Comparison of ENCODE assay signal across 21 mouse cellular contexts in genomic region chr1:37632425-37632824, GRCm38 (mm10).
DNase-seq lines count a peak whose midpoint lies in the region; ATAC-seq and TF ChIP-seq lines count a peak whose summit lies in the region.
"Had no signal": no experiment of that assay in that cellular context is flagged by ENCODE, and none has a peak within 500 bp of the region (broad histone marks: within the 10 kb centered on the region; RNA-seq: fewer than 3 reads in every experiment).

No protein-coding gene starts in this region.

- no peak overlapping the region for H3K9ac ChIP-seq in intestine, embryonic 15.5 days
- H3K9ac ChIP-seq in intestine, embryonic 16.5 days (ENCODE audit: low read depth, low read length): no peak overlapping the region
- H3K9ac ChIP-seq in heart, postnatal 0 days (replicated peaks; ENCODE audit: low read depth, low read length): no peak overlapping the region
- H3K9ac ChIP-seq: forebrain, postnatal 0 days; hindbrain, embryonic 12.5 days; liver, embryonic 15.5 days; midbrain, embryonic 13.5 days had no signal

- no peaks in the 10 kb centered on the region for H3K36me3 ChIP-seq in intestine, embryonic 15.5 days
- no peaks in the 10 kb centered on the region for H3K36me3 ChIP-seq in intestine, embryonic 16.5 days (ENCODE audit: control insufficient read depth, insufficient read depth, low read length)
- H3K36me3 ChIP-seq in heart, postnatal 0 days (replicated peaks; ENCODE audit: control insufficient read depth, insufficient read depth, low read length): no peaks in the 10 kb centered on the region
- H3K36me3 ChIP-seq: embryonic facial prominence, embryonic 10.5 days; hindbrain, embryonic 12.5 days; limb, embryonic 10.5 days; liver, embryonic 15.5 days; midbrain, embryonic 13.5 days had no signal

- WGBS in intestine, embryonic 15.5 days: 82% methylated on average over 8 of the region's 8 CpGs
- 80% methylated on average over 8 of the region's 8 CpGs for WGBS in intestine, embryonic 16.5 days
- 66% methylated on average over 8 of the region's 8 CpGs for WGBS in heart, postnatal 0 days

- H3K9me3 ChIP-seq in intestine, embryonic 15.5 days: no peaks in the 10 kb centered on the region
- no peaks in the 10 kb centered on the region for H3K9me3 ChIP-seq in intestine, embryonic 16.5 days (ENCODE audit: control insufficient read depth, low read length)
- H3K9me3 ChIP-seq in heart, postnatal 0 days (replicated peaks; ENCODE audit: control insufficient read depth, low read length): no peaks in the 10 kb centered on the region
- H3K9me3 ChIP-seq: embryonic facial prominence, embryonic 10.5 days; hindbrain, embryonic 12.5 days; limb, embryonic 10.5 days; liver, embryonic 15.5 days; midbrain, embryonic 13.5 days had no signal

- H3K4me2 ChIP-seq in intestine, embryonic 15.5 days (replicated peaks): no peak overlapping the region
- no peak overlapping the region for H3K4me2 ChIP-seq in intestine, embryonic 16.5 days (ENCODE audit: low read depth, low read length)
- no peak overlapping the region for H3K4me2 ChIP-seq in heart, postnatal 0 days (ENCODE audit: low read depth, low read length)
- H3K4me2 ChIP-seq: hindbrain, embryonic 12.5 days; liver, embryonic 15.5 days; midbrain, embryonic 13.5 days had no signal

- H3K4me3 ChIP-seq in gastrocnemius, adult 2 months: no peak overlapping the region
- H3K4me3 ChIP-seq in intestine, embryonic 15.5 days (replicated peaks): no peak overlapping the region
- H3K4me3 ChIP-seq in intestine, embryonic 16.5 days (ENCODE audit: low read length): no peak overlapping the region
- no peak overlapping the region for H3K4me3 ChIP-seq in brown adipose tissue, adult 24 weeks (ENCODE audit: insufficient read depth, low read depth, low read length)
- H3K4me3 ChIP-seq in heart, postnatal 0 days (ENCODE audit: low read depth, low read length): no peak overlapping the region
- H3K4me3 ChIP-seq: embryonic facial prominence, embryonic 10.5 days; hindbrain, embryonic 12.5 days; limb, embryonic 10.5 days; liver, embryonic 15.5 days; midbrain, embryonic 13.5 days had no signal

- peak; percentile 33 for DNase-seq in gastrocnemius, adult 2 months
- DNase-seq in gastrocnemius, postnatal 36 days: no peak
- DNase-seq in heart, postnatal 0 days (ENCODE audit: low spot score): peak; percentile 23
- DNase-seq in layer of hippocampus, adult 9-10 months (ENCODE audit: low spot score): no peak
- DNase-seq in spleen, adult 18-20 months: no peak
- DNase-seq: adrenal gland, postnatal 25 days; cerebellum, adult 11 months; cerebellum, adult 9-11 months; forebrain, postnatal 0 days; kidney, adult 2 months; kidney, postnatal 10 days; liver; thymus, postnatal 25 days had no signal

- TF ChIP-seq EP300 in heart, postnatal 0 days (IDR thresholded peaks at IDR 0.05; ENCODE audit: low read depth): peak; percentile 72

- intact Hi-C loops in gastrocnemius, adult 2 months (cut with DNase I): loop anchor here (2.0 kb wide), 1 partner anchor 96 kb away; no protein-coding TSS in a partner anchor
- intact Hi-C loops in gastrocnemius, postnatal 36 days (cut with DNase I): loop anchor here (5.0 kb wide), 1 partner anchor 160 kb away; no protein-coding TSS in a partner anchor

- peak overlapping the region; percentile 76 for H3K27ac ChIP-seq in gastrocnemius, adult 2 months
- no peak overlapping the region for H3K27ac ChIP-seq in intestine, embryonic 15.5 days
- H3K27ac ChIP-seq in intestine, embryonic 16.5 days (ENCODE audit: low read length): no peak overlapping the region
- H3K27ac ChIP-seq in brown adipose tissue, adult 24 weeks (replicated peaks; ENCODE audit: low read depth, low read length): peak overlapping the region; percentile 91
- peak overlapping the region; percentile 77 for H3K27ac ChIP-seq in heart, postnatal 0 days (ENCODE audit: low read depth)
- H3K27ac ChIP-seq: embryonic facial prominence, embryonic 10.5 days; hindbrain, embryonic 12.5 days; limb, embryonic 10.5 days; liver, embryonic 15.5 days; midbrain, embryonic 13.5 days had no signal

- TF ChIP-seq CTCF in gastrocnemius, adult 2 months (IDR thresholded peaks at IDR 0.05): no peak
- TF ChIP-seq CTCF in heart, postnatal 0 days (IDR thresholded peaks at IDR 0.05; ENCODE audit: low read depth): no peak

- 0 out of 2 replicates have a peak, but pooled peaks have one; percentile 34 for ATAC-seq in intestine, embryonic 15.5 days
- no peak for ATAC-seq in intestine, embryonic 16.5 days
- peak; percentile 75 for ATAC-seq in heart, postnatal 0 days (ENCODE audit: insufficient read depth, low read depth)
- ATAC-seq: forebrain, postnatal 0 days; midbrain, embryonic 13.5 days had no signal

- H3K4me1 ChIP-seq in intestine, embryonic 15.5 days (replicated peaks): no peaks in the 10 kb centered on the region
- peaks cover 9% of the 10 kb centered on the region; the same call in 1 of the 2 replicates for H3K4me1 ChIP-seq in intestine, embryonic 16.5 days (ENCODE audit: control insufficient read depth, insufficient read depth, low read length)
- peaks cover 8% of the 10 kb centered on the region; the same call in 1 of the 2 replicates for H3K4me1 ChIP-seq in brown adipose tissue, adult 24 weeks (ENCODE audit: control insufficient read depth, insufficient read depth, insufficient read length, low read length)
- H3K4me1 ChIP-seq in heart, postnatal 0 days (ENCODE audit: control insufficient read depth, insufficient read depth): no peaks in the 10 kb centered on the region
- H3K4me1 ChIP-seq: hindbrain, embryonic 12.5 days; liver, embryonic 15.5 days; midbrain, embryonic 13.5 days had no signal

- no peaks in the 10 kb centered on the region for H3K27me3 ChIP-seq in intestine, embryonic 15.5 days (replicated peaks)
- no peaks in the 10 kb centered on the region for H3K27me3 ChIP-seq in intestine, embryonic 16.5 days (replicated peaks; ENCODE audit: control insufficient read depth, insufficient read depth, low read length)
- H3K27me3 ChIP-seq in heart, postnatal 0 days (ENCODE audit: control insufficient read depth, insufficient read depth, low read length): no peaks in the 10 kb centered on the region
- H3K27me3 ChIP-seq: hindbrain, embryonic 12.5 days; liver, embryonic 15.5 days; midbrain, embryonic 13.5 days had no signal

Comparison
In these comparisons a context has a peak if more than half of its experiments do, and no peak if none do; other contexts are left out.
1. DNase-seq: peak in gastrocnemius, adult 2 months (single experiment) and heart, postnatal 0 days (single experiment); none in gastrocnemius, postnatal 36 days (0 of 2), layer of hippocampus, adult 9-10 months (single experiment) and spleen, adult 18-20 months (0 of 2).
2. H3K27ac ChIP-seq: peak in gastrocnemius, adult 2 months (single experiment), brown adipose tissue, adult 24 weeks (single experiment) and heart, postnatal 0 days (single experiment); none in intestine, embryonic 15.5 days (single experiment) and intestine, embryonic 16.5 days (single experiment).